Mouse (Mus musculus) CD4-positive, CD25-positive, alpha-beta regulatory T cell, adult 2 months (primary cell): ENCODE results near the gene Slc1a1.

ENCODE experiments used
- DNase-seq: peaks from one replicate; pipeline ENCODE4 v3.0.0-alpha.2; 2012; ENCODE audit warnings: low read depth, low spot score

The Slc1a1 gene

GRCm38 (mm10) chr19:28834798-28835499 is at the start of gene Slc1a1:
TSS of gene Slc1a1 (plus strand) at chr19:28835049.
- peak; percentile 22 for DNase-seq

DNA sequence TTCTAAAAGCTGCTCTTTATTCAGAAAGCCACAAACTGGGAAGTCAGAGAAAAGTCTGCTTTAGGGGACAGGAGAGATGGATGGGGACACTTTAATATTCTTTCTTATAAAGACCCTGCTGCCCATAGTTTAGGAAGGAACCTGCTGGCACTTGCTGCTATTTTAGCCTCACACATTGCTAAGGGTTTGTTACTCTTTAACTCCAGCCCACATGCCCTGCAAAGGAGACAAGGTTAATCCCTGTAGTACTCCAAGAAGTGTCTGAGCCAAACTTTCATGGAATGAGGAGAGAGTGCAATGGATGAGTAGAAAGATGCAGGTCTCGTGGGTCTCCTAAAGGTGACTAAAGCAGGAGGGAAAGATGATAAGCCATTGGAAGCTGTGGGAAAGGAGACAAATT is 44.7 kb upstream of the Slc1a1 start:
- DNase-seq, result no peak

DNA sequence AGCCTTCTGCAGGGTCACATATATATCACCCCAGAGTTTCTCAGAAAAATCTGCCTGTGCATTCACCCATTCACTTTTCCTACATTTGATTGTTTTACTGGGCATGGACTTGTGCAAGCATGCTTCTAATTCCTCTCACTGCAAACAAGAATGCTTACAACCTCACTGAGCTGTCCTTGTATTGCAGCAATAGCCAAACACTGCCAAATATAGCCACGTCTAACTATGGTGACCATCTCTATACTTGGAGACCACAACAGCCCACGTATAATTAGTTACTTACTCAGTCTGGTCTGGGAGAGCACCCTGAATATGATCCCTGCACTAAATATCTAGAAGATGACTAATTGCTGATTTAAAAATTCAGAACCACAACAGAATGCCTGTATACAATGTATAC is 41.5 kb upstream of the Slc1a1 start:
- DNase-seq, result no peak

- DNase-seq, result no peak
Observed at GRCm38 (mm10) chr19:28796146-28796848, 38.6 kb upstream of the Slc1a1 start.

DNA sequence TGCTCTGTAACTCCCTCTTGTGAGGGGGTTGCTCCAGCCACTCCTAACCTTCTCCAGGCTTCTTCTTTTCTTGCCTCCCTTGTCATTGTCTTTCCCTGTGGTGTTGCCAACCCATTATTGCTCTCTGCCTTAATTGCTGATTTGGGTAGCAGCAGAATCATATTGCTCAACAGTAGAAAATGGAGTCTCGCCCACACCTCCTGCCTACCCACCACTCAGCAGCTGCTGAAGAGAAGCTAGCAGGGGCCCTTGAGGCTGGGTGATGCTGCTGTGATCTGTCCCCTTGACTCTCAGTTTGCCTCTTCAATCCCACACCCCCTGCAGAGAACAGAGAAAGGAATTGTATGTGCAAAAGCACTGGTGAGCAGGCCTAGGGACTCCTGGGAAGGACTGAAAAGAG is 37.9 kb upstream of the Slc1a1 start:
- no peak for DNase-seq

DNA sequence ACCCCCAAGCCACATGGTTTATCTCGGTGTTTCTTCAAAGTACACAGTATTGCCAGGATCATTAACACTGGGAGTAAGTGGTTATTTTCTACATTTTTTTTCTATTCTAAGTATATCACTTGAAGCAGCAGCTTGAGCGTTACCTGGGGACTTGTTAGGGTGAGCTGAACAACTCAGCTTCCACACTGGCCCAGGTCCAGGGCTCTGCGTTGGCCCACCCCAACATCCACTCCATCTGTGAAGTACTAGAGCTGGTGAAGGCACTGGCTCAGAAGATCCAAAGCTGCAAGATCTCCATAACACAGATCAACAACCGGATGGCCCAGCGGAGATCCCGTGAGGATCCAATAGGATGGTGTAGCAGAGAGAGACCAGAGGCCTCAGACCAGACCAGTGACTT is 37.2 kb upstream of the Slc1a1 start:
- no peak for DNase-seq

GRCm38 (mm10) chr19:28800448-28800847 is 34.4 kb upstream of the Slc1a1 start:
- DNase-seq, result no peak

GRCm38 (mm10) chr19:28806276-28806675 is 28.6 kb upstream of the Slc1a1 start:
- no peak for DNase-seq

DNA sequence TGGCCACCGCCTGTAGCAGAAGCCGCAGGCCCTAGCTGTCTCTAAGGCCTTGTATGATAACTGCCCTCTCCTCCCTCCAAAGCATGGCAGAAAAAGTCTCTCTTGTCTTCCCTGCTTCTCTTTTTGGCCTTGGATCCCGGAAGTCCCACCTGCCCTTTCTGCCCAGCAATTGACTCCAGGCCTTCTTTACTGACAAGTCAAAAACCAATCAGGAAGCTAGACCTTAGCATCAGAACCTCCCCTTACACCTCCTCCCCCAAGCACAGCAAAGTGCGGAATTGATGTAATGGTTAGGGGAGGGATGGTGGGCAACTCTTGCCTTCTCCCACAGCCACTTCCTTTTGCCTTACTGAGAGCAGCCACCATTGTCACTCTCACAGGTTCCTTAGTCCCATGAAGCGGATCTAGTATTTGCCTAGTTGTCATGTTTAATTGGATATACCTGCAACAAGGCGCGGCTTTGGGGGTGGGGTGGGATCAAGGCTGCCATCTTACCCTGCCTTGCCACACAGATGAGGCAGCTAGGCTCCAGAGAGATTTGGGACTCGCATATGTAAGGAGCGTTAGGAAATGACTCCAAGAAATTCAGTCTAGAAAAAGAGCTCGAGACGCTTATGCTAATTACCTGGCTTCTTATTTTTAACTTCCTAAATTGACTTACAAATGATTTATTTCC is 27.9 kb upstream of the Slc1a1 start:
- DNase-seq, result no peak

- no peak for DNase-seq
Observed at GRCm38 (mm10) chr19:28807497-28807871, 27.4 kb upstream of the Slc1a1 start.

DNA sequence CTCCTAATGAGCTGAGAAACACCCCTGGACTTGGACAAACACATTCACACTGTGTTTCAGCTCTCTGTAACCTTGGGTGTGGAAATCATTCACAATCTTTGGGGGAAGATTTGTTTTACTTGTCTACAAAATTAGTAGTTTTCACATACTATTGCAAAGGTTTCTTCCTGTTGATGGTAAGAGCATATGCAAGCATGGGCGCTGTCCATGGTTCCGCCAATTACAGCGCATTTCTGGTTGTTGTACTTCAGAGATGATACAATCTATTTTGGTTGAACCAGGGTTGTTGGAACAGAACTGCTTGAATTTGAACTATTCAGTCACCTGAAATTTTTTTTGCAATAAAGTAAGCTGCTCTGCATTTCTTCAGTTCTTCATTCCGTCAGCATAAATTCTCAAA is 16.6 kb upstream of the Slc1a1 start:
- no peak for DNase-seq

- DNase-seq, result no peak
Observed at GRCm38 (mm10) chr19:28827697-28828328, 7.0 kb upstream of the Slc1a1 start.

- no peak for DNase-seq
Observed at GRCm38 (mm10) chr19:28831324-28831723, 3.5 kb upstream of the Slc1a1 start.

- DNase-seq, result no peak
Observed at GRCm38 (mm10) chr19:28832605-28833004, 2.2 kb upstream of the Slc1a1 start.

GRCm38 (mm10) chr19:28834388-28834787 is 461 bp upstream of the Slc1a1 start:
- no peak for DNase-seq

GRCm38 (mm10) chr19:28835500-28835864 is 633 bp downstream of the Slc1a1 start:
- DNase-seq, result no peak

GRCm38 (mm10) chr19:28836116-28836515 is 1.3 kb downstream of the Slc1a1 start:
- no peak for DNase-seq

- no peak for DNase-seq
Observed at GRCm38 (mm10) chr19:28836651-28837410, 2.0 kb downstream of the Slc1a1 start.

GRCm38 (mm10) chr19:28838796-28839195 is 3.9 kb downstream of the Slc1a1 start:
- no peak for DNase-seq

- no peak for DNase-seq
Observed at GRCm38 (mm10) chr19:28844946-28845710, 10.3 kb downstream of the Slc1a1 start.

DNA sequence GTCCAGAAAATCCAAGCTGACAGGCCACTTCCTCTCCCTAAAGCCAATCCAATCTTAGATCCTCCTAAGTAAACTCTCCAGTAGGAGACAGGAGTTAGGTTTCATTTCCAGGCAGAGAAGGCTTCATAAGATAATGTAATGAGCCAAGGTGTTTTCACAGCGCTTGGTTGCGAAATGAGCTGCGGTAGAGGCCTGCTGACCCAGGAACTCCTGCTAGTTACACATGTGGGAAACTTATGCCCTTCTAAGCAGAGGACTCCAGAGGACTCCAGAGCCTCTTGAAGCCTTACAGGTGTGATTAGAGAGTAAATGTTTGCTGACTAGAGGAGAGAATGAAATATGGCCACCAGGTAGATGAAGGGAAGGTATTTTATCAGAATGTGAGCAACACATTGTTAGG is 15.7 kb downstream of the Slc1a1 start:
- DNase-seq, result no peak
